Mouse (Mus musculus): ENCODE results near the gene Clgn. TPM values are rescaled to one million over a fixed set of nuclear protein-coding genes. Genes with fewer than 3 reads are reported as not detected.
"Not testable (repeated sequence)": the region's sequence is repeated elsewhere in the genome, so short reads cannot be mapped to it uniquely, and the experiment has no call there.

Gene Clgn
- polyA plus RNA-seq, 1 experiment = not detected

GRCm38 (mm10) chr8:83418805-83419516 is 29.3 kb downstream of the Clgn start:
- TF ChIP-seq POLR2A (IDR thresholded peaks at IDR 0.05; ENCODE audit: low read depth, low read length) = no peak
- no peak for TF ChIP-seq CTCF (IDR thresholded peaks at IDR 0.05; ENCODE audit: borderline replicate concordance, insufficient read depth, low read length)
- no peak overlapping the region for H3K27ac ChIP-seq (ENCODE audit: insufficient read depth, low read length)
- H3K4me3 ChIP-seq (ENCODE audit: insufficient read depth, low read length) = no peak overlapping the region
- H3K4me1 ChIP-seq (ENCODE audit: control insufficient read depth, insufficient read depth, low read length) = no peaks in the 10 kb centered on the region

- TF ChIP-seq CTCF (IDR thresholded peaks at IDR 0.05; ENCODE audit: borderline replicate concordance, insufficient read depth, low read length) = no peak
- TF ChIP-seq POLR2A (IDR thresholded peaks at IDR 0.05; ENCODE audit: low read depth, low read length) = no peak
- Histone ChIP-seq H3K4me3 (ENCODE audit: insufficient read depth, low read length) (no peak overlapping the region), H3K27ac (ENCODE audit: insufficient read depth, low read length) (no peak overlapping the region), H3K4me1 (ENCODE audit: control insufficient read depth, insufficient read depth, low read length) (no peaks in the 10 kb centered on the region)
Observed at GRCm38 (mm10) chr8:83421354-83421753, 31.7 kb downstream of the Clgn start.

- H3K4me3 ChIP-seq (ENCODE audit: insufficient read depth, low read length) = no peak overlapping the region
- H3K4me1 ChIP-seq (ENCODE audit: control insufficient read depth, insufficient read depth, low read length) = no peaks in the 10 kb centered on the region
- no peak overlapping the region for H3K27ac ChIP-seq (ENCODE audit: insufficient read depth, low read length)
- TF ChIP-seq POLR2A (IDR thresholded peaks at IDR 0.05; ENCODE audit: low read depth, low read length) = no peak
Observed at GRCm38 (mm10) chr8:83423032-83423825, 33.6 kb downstream of the Clgn start.

- TF ChIP-seq CTCF (IDR thresholded peaks at IDR 0.05; ENCODE audit: borderline replicate concordance, insufficient read depth, low read length) (no peak), POLR2A (IDR thresholded peaks at IDR 0.05; ENCODE audit: low read depth, low read length) (no peak)
Observed at GRCm38 (mm10) chr8:83425202-83425601, 35.5 kb downstream of the Clgn start.

GRCm38 (mm10) chr8:83426104-83426759 is 36.6 kb downstream of the Clgn start:
- TF ChIP-seq CTCF (IDR thresholded peaks at IDR 0.05; ENCODE audit: borderline replicate concordance, insufficient read depth, low read length) (no peak), POLR2A (IDR thresholded peaks at IDR 0.05; ENCODE audit: low read depth, low read length) (no peak)
- H3K4me1 ChIP-seq (ENCODE audit: control insufficient read depth, insufficient read depth, low read length) = no peaks in the 10 kb centered on the region
- no peak overlapping the region for H3K4me3 ChIP-seq (ENCODE audit: insufficient read depth, low read length)
- H3K27ac ChIP-seq (ENCODE audit: insufficient read depth, low read length) = no peak overlapping the region

More at GRCm38 (mm10) chr8:83425202-83425601, 35.5 kb downstream of the Clgn start:
- Histone ChIP-seq H3K4me3 (ENCODE audit: insufficient read depth, low read length) (no peak overlapping the region), H3K27ac (ENCODE audit: insufficient read depth, low read length) (no peak overlapping the region), H3K4me1 (ENCODE audit: control insufficient read depth, insufficient read depth, low read length) (no peaks in the 10 kb centered on the region)

- Histone ChIP-seq H3K4me3 (ENCODE audit: insufficient read depth, low read length) (no peak overlapping the region), H3K27ac (ENCODE audit: insufficient read depth, low read length) (no peak overlapping the region), H3K4me1 (ENCODE audit: control insufficient read depth, insufficient read depth, low read length) (no peaks in the 10 kb centered on the region)
- TF ChIP-seq POLR2A (IDR thresholded peaks at IDR 0.05; ENCODE audit: low read depth, low read length) = no peak
- no peak for TF ChIP-seq CTCF (IDR thresholded peaks at IDR 0.05; ENCODE audit: borderline replicate concordance, insufficient read depth, low read length)
Observed at GRCm38 (mm10) chr8:83426949-83427348, 37.3 kb downstream of the Clgn start.

- not testable (repeated sequence) for H3K4me3 ChIP-seq (ENCODE audit: insufficient read depth, low read length); H3K27ac ChIP-seq (ENCODE audit: insufficient read depth, low read length); H3K4me1 ChIP-seq (ENCODE audit: control insufficient read depth, insufficient read depth, low read length)
Observed at GRCm38 (mm10) chr8:83428621-83429020, 39.0 kb downstream of the Clgn start.

- no peak overlapping the region for H3K4me3 ChIP-seq (ENCODE audit: insufficient read depth, low read length)
- H3K27ac ChIP-seq (ENCODE audit: insufficient read depth, low read length) = no peak overlapping the region
- H3K4me1 ChIP-seq (ENCODE audit: control insufficient read depth, insufficient read depth, low read length) = no peaks in the 10 kb centered on the region
- no peak for TF ChIP-seq CTCF (IDR thresholded peaks at IDR 0.05; ENCODE audit: borderline replicate concordance, insufficient read depth, low read length)
- TF ChIP-seq POLR2A (IDR thresholded peaks at IDR 0.05; ENCODE audit: low read depth, low read length) = no peak
Observed at GRCm38 (mm10) chr8:83429071-83429524, 39.4 kb downstream of the Clgn start.

GRCm38 (mm10) chr8:83437077-83437476 is 47.4 kb downstream of the Clgn start:
- no peaks in the 10 kb centered on the region for H3K4me1 ChIP-seq (ENCODE audit: control insufficient read depth, insufficient read depth, low read length)
- H3K27ac ChIP-seq (ENCODE audit: insufficient read depth, low read length) = no peak overlapping the region
- TF ChIP-seq CTCF (IDR thresholded peaks at IDR 0.05; ENCODE audit: borderline replicate concordance, insufficient read depth, low read length) = no peak
- no peak for TF ChIP-seq POLR2A (IDR thresholded peaks at IDR 0.05; ENCODE audit: low read depth, low read length)
- no peak overlapping the region for H3K4me3 ChIP-seq (ENCODE audit: insufficient read depth, low read length)
